Mouse (Mus musculus) kidney, adult 2 months (tissue): ENCODE measurements around the gene Abl1. TPM values are rescaled to one million over a fixed set of nuclear protein-coding genes. Genes with fewer than 3 reads are reported as not detected.

Experiments used
- DNase-seq: peaks from one replicate; pipeline ENCODE4 v3.0.0; 2021
- H3K27ac ChIP-seq: fragments of 200-500 bp; 2 replicates; pipeline ENCODE4 v1.5.1; 2012; ENCODE audit warnings: low read depth, low read length, control low read depth, inconsistent platforms; ENCODE audit not compliant: insufficient read depth
- H3K27me3 ChIP-seq: fragments of 200-500 bp; replicated peaks from 2 replicates; pipeline ENCODE4 v1.6.1; 2012; ENCODE audit warnings: mild to moderate bottlenecking, moderate library complexity, low read length, inconsistent platforms; ENCODE audit not compliant: control insufficient read depth, insufficient read depth
- H3K36me3 ChIP-seq: fragments of 200-500 bp; 2 replicates; pipeline ENCODE4 v1.6.1; 2012; ENCODE audit warnings: mild to moderate bottlenecking, moderate library complexity, low read length, inconsistent platforms; ENCODE audit not compliant: control insufficient read depth, insufficient read depth
- H3K4me1 ChIP-seq: fragments of 200-500 bp; 2 replicates; pipeline ENCODE4 v1.6.1; 2011; ENCODE audit warnings: low read length; ENCODE audit not compliant: control insufficient read depth, insufficient read depth
- H3K4me3 ChIP-seq: fragments of 200-500 bp; 2 replicates; pipeline ENCODE4 v1.5.1; 2011; ENCODE audit warnings: mild to moderate bottlenecking, low read depth, low read length, control low read depth; ENCODE audit not compliant: insufficient read depth
- CTCF ChIP-seq: fragments of 200-500 bp; conservative IDR thresholded peaks from 2 replicates; pipeline ENCODE4 v1.5.1; 2011; ENCODE audit warnings: low read depth, mild to moderate bottlenecking, control low read depth, low read length, moderate library complexity, mixed read lengths; ENCODE audit not compliant: insufficient read depth, insufficient read length
- POLR2A ChIP-seq: fragments of 200-500 bp; IDR thresholded peaks from one replicate; pipeline ENCODE4 v1.6.1; 2011; ENCODE audit warnings: low read depth, low read length, control low read depth
- WGBS: fragments of 180-500 bp; shearing (Covaris S2); methylation state at CpG from one replicate; pipeline ENCODE4 v1.1.7; 2018; 5-methylcytosine and 5-hydroxymethylcytosine counted together
- polyA plus RNA-seq: library from polyadenylated mRNA; depleted of rRNA; stranded (reverse); fragments of >200 nt; gene quantifications from 2 replicates; pipeline ENCODE4 v1.2.3, GENCODE M21; 2012

Abl1 gene
- polyA plus RNA-seq, 1 experiment: 30.5 TPM

GRCm38 (mm10) chr2:31690063-31690462 lies 1.9 kb downstream of the Abl1 start:
- DNase-seq: no peak
- Histone ChIP-seq H3K4me3 (peak overlapping the region; percentile 85), H3K4me1 (peaks cover 11% of the 10 kb centered on the region), H3K36me3 (no peaks in the 10 kb centered on the region; the same call in 1 of the 2 replicates), H3K27me3 (no peaks in the 10 kb centered on the region), H3K27ac (no peak overlapping the region)
- WGBS: 41% methylated on average over 3 of the region's 3 CpGs
- TF ChIP-seq POLR2A: no peak
- TF ChIP-seq CTCF: no peak

GRCm38 (mm10) chr2:31698209-31698608 lies 10.0 kb downstream of the Abl1 start:
- peaks cover 6% of the 10 kb centered on the region; the same call in 1 of the 2 replicates for H3K4me1 ChIP-seq
- H3K4me3 ChIP-seq: no peak overlapping the region
- H3K27ac ChIP-seq: no peak overlapping the region
- no peaks in the 10 kb centered on the region for H3K27me3 ChIP-seq
- no peaks in the 10 kb centered on the region; the same call in 1 of the 2 replicates for H3K36me3 ChIP-seq
- DNase-seq: no peak
- no peak for TF ChIP-seq POLR2A
- peak; percentile 56 for TF ChIP-seq CTCF

GRCm38 (mm10) chr2:31700545-31701446 lies 12.6 kb downstream of the Abl1 start:
- TF ChIP-seq CTCF (no peak), POLR2A (no peak)
- H3K36me3 ChIP-seq: no peaks in the 10 kb centered on the region; the same call in 1 of the 2 replicates
- H3K27me3 ChIP-seq: no peaks in the 10 kb centered on the region
- DNase-seq: peak; percentile 46
- 49% methylated on average over 7 of the region's 7 CpGs for WGBS
- H3K4me1 ChIP-seq: peaks cover 6% of the 10 kb centered on the region; the same call in 1 of the 2 replicates
- no peak overlapping the region for H3K27ac ChIP-seq
- H3K4me3 ChIP-seq: no peak overlapping the region

GRCm38 (mm10) chr2:31703226-31703625 lies 15.1 kb downstream of the Abl1 start:
- Histone ChIP-seq H3K27me3 (no peaks in the 10 kb centered on the region), H3K4me1 (peaks cover 6% of the 10 kb centered on the region; the same call in 1 of the 2 replicates), H3K27ac (no peak overlapping the region), H3K4me3 (no peak overlapping the region), H3K36me3 (no peaks in the 10 kb centered on the region)
- DNase-seq: no peak
- no peak for TF ChIP-seq CTCF
- no peak for TF ChIP-seq POLR2A

GRCm38 (mm10) chr2:31705914-31706313 lies 17.7 kb downstream of the Abl1 start:
- DNase-seq: no peak
- Histone ChIP-seq H3K36me3 (no peaks in the 10 kb centered on the region), H3K4me3 (no peak overlapping the region), H3K4me1 (peaks cover 4% of the 10 kb centered on the region; the same call in 1 of the 2 replicates), H3K27me3 (no peaks in the 10 kb centered on the region), H3K27ac (no peak overlapping the region)
- TF ChIP-seq CTCF (no peak), POLR2A (no peak)

- Histone ChIP-seq H3K4me3 (no peak overlapping the region), H3K27me3 (no peaks in the 10 kb centered on the region), H3K36me3 (no peaks in the 10 kb centered on the region), H3K27ac (no peak overlapping the region), H3K4me1 (no peaks in the 10 kb centered on the region)
- WGBS: 47% methylated on average over 2 of the region's 2 CpGs
- DNase-seq: no peak
- TF ChIP-seq POLR2A (no peak), CTCF (no peak)
Observed at GRCm38 (mm10) chr2:31706531-31706930, 18.4 kb downstream of the Abl1 start.

GRCm38 (mm10) chr2:31712716-31713115 lies 24.5 kb downstream of the Abl1 start:
- WGBS: 82% methylated on average over 2 of the region's 2 CpGs
- no peaks in the 10 kb centered on the region for H3K36me3 ChIP-seq
- peaks cover 7% of the 10 kb centered on the region; the same call in 1 of the 2 replicates for H3K4me1 ChIP-seq
- H3K27ac ChIP-seq: no peak overlapping the region
- DNase-seq: no peak
- H3K4me3 ChIP-seq: no peak overlapping the region
- H3K27me3 ChIP-seq: no peaks in the 10 kb centered on the region
- TF ChIP-seq POLR2A: no peak
- TF ChIP-seq CTCF: no peak
